Mouse (Mus musculus): Measurements from ENCODE around the gene Runx3. TPM values are rescaled to one million over a fixed set of nuclear protein-coding genes. Genes with fewer than 3 reads are reported as not detected.
A peak's percentile ranks its signal among the peaks of the same experiment; 100 is the strongest.

The Runx3 gene
- polyA plus RNA-seq, 1 experiment = 1.4 TPM

- H3K27me3 ChIP-seq (replicated peaks; ENCODE audit: control insufficient read depth, insufficient read depth, low read length) = peaks cover 6% of the 10 kb centered on the region
- peak; percentile 58 for DNase-seq
- H3K4me3 ChIP-seq (ENCODE audit: insufficient read depth, low read depth, low read length) = no peak overlapping the region
- WGBS = 11% methylated on average over 32 of the region's 32 CpGs
- H3K27ac ChIP-seq (ENCODE audit: insufficient read depth, low read depth, low read length) = no peak overlapping the region
- no peaks in the 10 kb centered on the region for H3K36me3 ChIP-seq (ENCODE audit: control insufficient read depth, insufficient read depth, low read length)
- no peaks in the 10 kb centered on the region for H3K4me1 ChIP-seq (ENCODE audit: control insufficient read depth, insufficient read depth, low read length)
- TF ChIP-seq CTCF (conservative IDR thresholded peaks at IDR 0.05; ENCODE audit: insufficient read depth, insufficient read length, low read depth, low read length) (peak; percentile 72), POLR2A (IDR thresholded peaks at IDR 0.05; ENCODE audit: low read depth, low read length) (no peak)
Measured at GRCm38 (mm10) chr4:135150031-135150801, 29.8 kb downstream of the Runx3 start.

DNA sequence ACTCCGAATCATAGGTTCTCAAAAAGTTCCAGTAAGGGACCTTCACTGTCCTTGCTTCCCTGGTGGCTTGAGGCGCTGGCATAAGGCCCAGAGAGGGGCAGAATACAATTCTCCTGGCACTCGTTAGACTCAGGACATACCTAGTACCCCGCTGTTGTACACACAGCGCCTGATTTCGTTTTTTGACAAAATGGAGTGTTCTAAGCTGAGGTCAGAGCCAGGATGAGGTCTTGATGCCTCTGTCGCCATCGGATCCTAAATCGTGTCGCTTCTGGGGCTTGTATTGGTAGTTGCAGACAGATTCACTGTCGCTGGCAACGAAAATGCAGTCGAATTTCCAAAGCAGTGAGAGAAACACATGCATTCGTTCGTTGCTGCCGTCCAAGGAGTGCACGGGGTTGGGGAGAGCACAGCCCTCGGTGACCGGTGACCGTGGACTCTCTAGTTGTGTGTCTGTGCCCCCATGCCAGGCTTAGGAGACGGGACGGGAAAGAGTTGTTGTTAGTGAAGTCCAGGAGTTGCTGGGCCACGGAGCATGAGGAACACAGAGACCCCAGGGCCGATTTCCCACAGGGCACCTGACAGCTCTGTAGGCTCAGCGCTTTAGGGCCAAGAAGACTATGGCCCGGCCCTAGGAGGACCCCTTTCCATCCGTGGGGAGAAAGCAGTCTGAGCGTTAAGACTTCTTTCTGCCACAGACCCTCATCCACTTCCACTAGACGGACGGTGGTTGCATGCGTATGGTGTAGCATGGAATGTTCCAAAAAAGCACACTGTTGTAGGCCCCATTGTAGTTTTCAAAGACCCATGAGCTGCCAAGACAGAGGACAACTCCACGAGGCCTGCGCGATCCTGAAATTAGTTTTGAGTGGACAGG, 30.9 kb downstream of the Runx3 start:
- WGBS = 20% methylated on average over 34 of the region's 34 CpGs
- H3K4me1 ChIP-seq (ENCODE audit: control insufficient read depth, insufficient read depth, low read length) = no peaks in the 10 kb centered on the region
- DNase-seq = peak; percentile 35
- H3K36me3 ChIP-seq (ENCODE audit: control insufficient read depth, insufficient read depth, low read length) = no peaks in the 10 kb centered on the region
- TF ChIP-seq CTCF (conservative IDR thresholded peaks at IDR 0.05; ENCODE audit: insufficient read depth, insufficient read length, low read depth, low read length) = no peak
- no peak for TF ChIP-seq POLR2A (IDR thresholded peaks at IDR 0.05; ENCODE audit: low read depth, low read length)
- peaks cover 9% of the 10 kb centered on the region for H3K27me3 ChIP-seq (replicated peaks; ENCODE audit: control insufficient read depth, insufficient read depth, low read length)
- H3K4me3 ChIP-seq (ENCODE audit: insufficient read depth, low read depth, low read length) = no peak overlapping the region
- no peak overlapping the region for H3K27ac ChIP-seq (ENCODE audit: insufficient read depth, low read depth, low read length)

DNA sequence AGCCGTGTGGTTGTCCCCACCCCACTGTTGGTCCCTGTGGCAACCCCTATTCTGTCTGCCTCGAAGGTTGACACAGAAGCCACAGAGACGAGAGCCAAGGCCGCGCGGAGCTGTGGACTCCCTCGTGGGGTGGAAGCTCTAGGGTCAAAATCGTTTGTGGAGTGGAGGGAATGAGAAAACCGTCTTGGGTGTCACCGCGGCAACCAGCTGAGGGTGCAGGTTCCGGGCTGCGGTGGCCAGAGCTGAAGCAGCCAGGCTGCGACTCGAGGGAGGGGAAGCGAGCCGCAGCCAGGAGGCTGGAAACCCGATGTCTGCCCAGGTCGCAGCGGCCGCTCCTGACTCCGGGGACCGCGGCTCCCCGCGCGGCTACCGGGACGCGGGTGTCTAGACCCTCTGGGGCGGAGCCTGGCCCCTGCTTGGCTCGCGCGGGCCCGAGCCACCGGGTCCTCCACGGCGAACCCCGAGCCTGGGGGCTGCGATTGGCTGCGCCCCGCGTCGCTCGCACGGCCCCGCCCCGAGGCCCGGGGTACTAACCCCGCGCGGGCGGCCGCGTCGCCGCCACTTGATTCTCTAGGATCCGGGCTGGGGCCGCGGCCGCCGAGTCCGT, 31.6 kb downstream of the Runx3 start:
- H3K27me3 ChIP-seq (replicated peaks; ENCODE audit: control insufficient read depth, insufficient read depth, low read length) = peaks cover 9% of the 10 kb centered on the region
- WGBS = 2% methylated on average over 62 of the region's 63 CpGs
- no peaks in the 10 kb centered on the region for H3K36me3 ChIP-seq (ENCODE audit: control insufficient read depth, insufficient read depth, low read length)
- H3K4me1 ChIP-seq (ENCODE audit: control insufficient read depth, insufficient read depth, low read length) = no peaks in the 10 kb centered on the region
- TF ChIP-seq POLR2A (IDR thresholded peaks at IDR 0.05; ENCODE audit: low read depth, low read length) (no peak), CTCF (conservative IDR thresholded peaks at IDR 0.05; ENCODE audit: insufficient read depth, insufficient read length, low read depth, low read length) (no peak)
- H3K4me3 ChIP-seq (ENCODE audit: insufficient read depth, low read depth, low read length) = no peak overlapping the region
- no peak overlapping the region for H3K27ac ChIP-seq (ENCODE audit: insufficient read depth, low read depth, low read length)
- DNase-seq = peak; percentile 11

- H3K27me3 ChIP-seq (replicated peaks; ENCODE audit: control insufficient read depth, insufficient read depth, low read length) = peaks cover 9% of the 10 kb centered on the region
- DNase-seq = peak; percentile 29
Measured at GRCm38 (mm10) chr4:135152834-135153259, 32.4 kb downstream of the Runx3 start.

GRCm38 (mm10) chr4:135153260-135154088, 33.0 kb downstream of the Runx3 start:
- no peaks in the 10 kb centered on the region for H3K36me3 ChIP-seq (ENCODE audit: control insufficient read depth, insufficient read depth, low read length)
- TF ChIP-seq CTCF (conservative IDR thresholded peaks at IDR 0.05; ENCODE audit: insufficient read depth, insufficient read length, low read depth, low read length) (no peak), POLR2A (IDR thresholded peaks at IDR 0.05; ENCODE audit: low read depth, low read length) (no peak)
- no peak overlapping the region for H3K27ac ChIP-seq (ENCODE audit: insufficient read depth, low read depth, low read length)
- WGBS = 4% methylated on average over 39 of the region's 39 CpGs
- no peak overlapping the region for H3K4me3 ChIP-seq (ENCODE audit: insufficient read depth, low read depth, low read length)
- no peaks in the 10 kb centered on the region for H3K4me1 ChIP-seq (ENCODE audit: control insufficient read depth, insufficient read depth, low read length)
- peaks cover 9% of the 10 kb centered on the region for H3K27me3 ChIP-seq (replicated peaks; ENCODE audit: control insufficient read depth, insufficient read depth, low read length)
- DNase-seq = peak; percentile 17

More at GRCm38 (mm10) chr4:135152834-135153259, 32.4 kb downstream of the Runx3 start:
- no peak overlapping the region for H3K27ac ChIP-seq (ENCODE audit: insufficient read depth, low read depth, low read length)
- H3K4me3 ChIP-seq (ENCODE audit: insufficient read depth, low read depth, low read length) = peak overlapping the region; percentile 20; the same call in 1 of the 2 replicates
- WGBS = 1% methylated on average over 43 of the region's 45 CpGs
- no peaks in the 10 kb centered on the region for H3K36me3 ChIP-seq (ENCODE audit: control insufficient read depth, insufficient read depth, low read length)
- TF ChIP-seq CTCF (conservative IDR thresholded peaks at IDR 0.05; ENCODE audit: insufficient read depth, insufficient read length, low read depth, low read length) = no peak
- TF ChIP-seq POLR2A (IDR thresholded peaks at IDR 0.05; ENCODE audit: low read depth, low read length) = no peak
- no peaks in the 10 kb centered on the region for H3K4me1 ChIP-seq (ENCODE audit: control insufficient read depth, insufficient read depth, low read length)

Measured in kidney, adult 2 months (tissue).